Mouse (Mus musculus) liver, adult 10 weeks (tissue): ENCODE data around the gene Wnk1. TPM values are rescaled to one million over a fixed set of nuclear protein-coding genes. Genes with fewer than 3 reads are reported as not detected.

ENCODE experiments used
- polyA plus RNA-seq: library from polyadenylated mRNA; stranded (reverse); fragments of 350-450 nt; fragmentation: Illumina TruSeq; extraction: RNeasy Lipid Tissue Mini Kit (QIAGEN cat#74804); gene quantifications from one replicate; pipeline ENCODE4 v1.2.3, GENCODE M21; 2014; ENCODE audit warnings: low read depth, low replicate concordance

The Wnk1 gene
- polyA plus RNA-seq: 106 TPM

GRCm38 (mm10) chr6:120038366-120039255 lies at the start of gene Wnk1:
Gene Wnk1 (minus strand): TSS chr6:120038672.

DNA sequence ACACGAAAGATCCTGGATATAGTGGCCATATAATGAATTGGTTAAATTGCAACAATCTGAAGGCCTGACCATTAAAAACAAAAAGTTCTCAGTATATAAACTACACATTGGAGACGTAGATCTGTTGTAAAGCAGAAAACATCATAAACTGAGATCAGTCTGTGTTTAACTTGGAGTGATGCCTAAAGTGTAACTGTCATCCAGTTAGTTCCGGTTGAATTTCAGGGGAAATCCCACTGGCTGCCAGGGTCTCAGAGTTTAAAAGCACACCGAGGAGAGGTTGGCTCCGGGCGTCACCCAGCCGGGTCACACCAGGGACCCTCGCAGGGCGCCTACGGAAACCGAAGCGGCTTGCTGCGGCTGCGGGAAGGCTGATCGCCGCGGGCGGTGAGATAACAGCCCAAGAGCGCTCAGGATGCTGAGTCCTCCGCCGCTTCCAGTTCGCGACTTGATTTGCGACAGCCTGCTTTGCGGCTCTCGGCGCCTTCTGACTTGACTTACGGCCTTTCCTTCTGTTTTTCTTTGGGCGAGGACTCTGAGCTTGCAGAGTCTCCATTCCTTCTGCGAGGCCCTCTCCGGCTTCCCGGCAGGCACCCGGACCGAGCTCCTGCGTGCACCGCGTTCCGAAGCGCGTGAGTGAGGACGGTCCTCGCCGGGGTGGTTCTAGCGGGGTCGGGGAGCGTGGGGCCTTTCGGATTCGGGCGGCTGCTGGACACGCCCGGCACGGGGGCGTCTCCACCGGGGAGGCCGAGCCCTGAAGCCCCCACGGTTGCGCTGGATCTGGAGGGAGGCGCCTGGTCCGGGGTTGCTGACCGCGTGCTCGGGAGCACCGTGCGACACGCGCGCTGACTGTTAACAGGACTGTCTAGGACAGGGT lies 136.0 kb downstream of the Wnk1 start, which contains the start of gene Rad52:
Gene Rad52, plus strand, starts transcription at position 495 of the 877 bp plus-strand sequence.

Other genes with a start within 250 kb of the Wnk1 start
- 9.4 TPM for gene Erc1, start 190.5 kb downstream of the Wnk1 start, polyA plus RNA-seq
- 6.4 TPM for gene Rad52, start 136.0 kb downstream of the Wnk1 start, polyA plus RNA-seq
- not detected for gene Ninj2, start 54.7 kb upstream of the Wnk1 start, polyA plus RNA-seq